Mouse (Mus musculus) left cerebral cortex, postnatal 25 days (tissue): ENCODE results near the gene 1700013F07Rik. TPM values are rescaled to one million over a fixed set of nuclear protein-coding genes. Genes with fewer than 3 reads are reported as not detected.
"Not testable (repeated sequence)": the region's sequence is repeated elsewhere in the genome, so short reads cannot be mapped to it uniquely, and the experiment has no call there.

ENCODE experiments used
- DNase-seq, 2 experiments: peaks; one replicate each; pipeline ENCODE4 v3.0.0; 2022; ENCODE audit warnings: low spot score in 2 of 2, mixed read lengths in 1 of 2
- intact Hi-C: fragments of 180-260 bp; cut with DNase I; formaldehyde crosslinking; loops from one replicate; pipeline ENCODE4 v1.15.1; 2025
- total RNA-seq, 2 experiments: library from RNA; stranded (reverse); gene quantifications; 2 replicates each; pipeline ENCODE4 v1.2.3; 2021

Gene 1700013F07Rik
- 1 to 10 TPM in 1 of 2 experiments, under 1 TPM in 1; 0.92 to 1.6 TPM for total RNA-seq

DNA sequence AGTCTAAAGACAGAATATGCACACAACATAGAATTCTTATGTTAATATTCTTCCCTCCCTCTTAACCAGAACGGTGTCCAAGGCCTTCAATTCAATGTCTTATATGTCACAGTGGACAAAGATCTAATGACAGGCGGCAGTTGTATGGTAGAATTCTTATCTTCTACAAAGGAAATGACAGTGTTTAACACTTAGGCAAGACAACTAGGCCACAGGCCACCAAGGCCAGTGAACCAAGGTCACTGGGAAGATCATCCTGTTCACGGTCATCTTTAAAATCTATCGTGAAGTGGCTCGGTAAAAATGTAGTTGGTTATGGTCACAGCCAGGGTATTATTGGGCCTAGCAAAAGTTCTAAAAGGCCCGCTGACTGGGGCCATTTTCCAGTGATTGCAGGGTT is at the start of gene 1700013F07Rik:
1700013F07Rik (plus strand) TSS at position 200 of the 400 bp plus-strand sequence.
- intact Hi-C loops: no loop called here
- no peak for DNase-seq

DNA sequence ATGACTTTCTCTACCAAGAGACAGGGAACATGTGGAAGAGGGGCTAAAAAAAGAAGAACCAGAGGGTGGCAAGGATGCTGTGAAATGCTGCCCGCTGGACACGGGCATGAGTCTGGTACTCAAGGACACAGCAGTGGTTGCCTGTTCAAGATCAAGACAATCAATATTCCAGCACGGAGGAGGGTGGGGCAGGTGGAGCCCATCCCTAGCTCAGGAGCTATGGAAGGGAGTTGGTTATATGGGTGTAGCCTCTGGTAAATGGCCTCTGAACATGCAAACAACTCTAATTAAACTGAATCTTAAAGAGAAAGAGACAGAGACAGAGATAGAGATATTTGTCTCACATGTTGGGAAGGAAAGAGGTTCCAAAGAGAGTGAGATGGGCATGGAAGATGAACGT is 49.2 kb upstream of the 1700013F07Rik start:
- intact Hi-C loops: no loop called here
- DNase-seq: no peak

DNA sequence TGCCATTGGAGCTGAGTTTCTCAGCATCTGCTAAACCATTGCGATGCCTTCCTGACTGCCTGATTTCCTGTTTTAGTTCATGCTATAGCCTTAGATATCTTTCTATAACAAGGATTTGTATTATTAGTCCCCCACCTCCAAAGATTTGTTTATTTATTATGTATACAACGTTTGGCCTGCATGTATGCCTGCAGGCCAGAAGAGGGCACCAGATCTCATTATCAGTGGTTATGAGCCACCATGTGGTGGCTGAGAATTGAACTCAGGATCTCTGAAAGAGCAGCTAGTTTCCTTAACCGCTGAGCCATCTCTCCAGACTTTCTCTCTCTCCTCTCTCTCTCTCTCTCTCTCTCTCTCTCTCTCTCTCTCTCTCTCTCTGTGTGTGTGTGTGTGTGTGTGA is 44.0 kb upstream of the 1700013F07Rik start:
- no peak for DNase-seq
- intact Hi-C loops: no loop called here

DNA sequence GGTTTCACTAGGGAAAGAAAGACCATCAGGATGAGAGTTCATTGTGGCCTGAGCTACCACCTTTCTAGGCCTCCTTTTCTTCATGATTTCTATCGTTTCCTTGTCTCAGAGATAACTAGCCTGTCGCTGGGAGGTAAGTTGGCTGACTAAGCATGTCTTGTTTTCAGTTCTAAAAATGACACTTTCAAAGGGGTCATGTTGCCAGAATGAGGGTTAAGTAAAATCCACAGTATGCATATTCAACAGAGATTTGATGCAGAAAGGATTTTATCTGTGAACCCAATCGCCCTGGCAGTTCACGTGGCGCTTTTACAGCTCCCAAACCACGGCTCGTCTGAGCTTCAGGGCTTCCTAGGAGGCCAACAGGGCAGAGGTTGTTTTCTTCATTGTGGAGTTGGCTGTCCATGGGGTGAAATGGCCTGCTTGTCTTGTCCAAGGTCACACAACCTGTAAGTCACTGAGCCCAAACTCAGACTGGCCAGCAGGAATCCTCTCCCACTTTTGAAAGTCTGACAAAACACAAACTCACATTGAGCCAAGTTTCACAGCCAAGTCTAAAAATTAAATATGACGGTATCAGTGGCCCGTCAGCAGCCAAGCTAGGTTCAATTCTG is 39.0 kb upstream of the 1700013F07Rik start:
- DNase-seq: no peak
- intact Hi-C loops: no loop called here

DNA sequence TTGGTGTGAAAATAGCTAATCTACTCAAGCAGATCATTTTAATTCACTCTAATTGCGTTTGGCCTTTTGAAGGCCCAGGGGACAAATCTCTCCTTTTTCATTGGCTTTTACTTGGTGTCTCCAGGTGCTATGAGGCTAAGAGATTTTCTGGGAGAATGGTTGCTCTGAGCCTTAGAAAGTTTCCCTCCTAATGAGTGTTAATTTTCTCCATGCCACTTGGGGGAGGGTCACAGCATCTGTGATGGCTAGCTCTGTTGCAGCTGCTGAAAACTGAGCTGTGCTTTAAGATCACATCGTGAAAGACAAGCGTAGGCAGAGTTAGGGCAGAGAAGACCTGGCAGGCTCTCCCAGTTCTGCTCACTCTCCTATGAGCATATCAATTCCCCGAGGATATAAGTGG is 38.5 kb upstream of the 1700013F07Rik start:
- intact Hi-C loops: no loop called here

DNA sequence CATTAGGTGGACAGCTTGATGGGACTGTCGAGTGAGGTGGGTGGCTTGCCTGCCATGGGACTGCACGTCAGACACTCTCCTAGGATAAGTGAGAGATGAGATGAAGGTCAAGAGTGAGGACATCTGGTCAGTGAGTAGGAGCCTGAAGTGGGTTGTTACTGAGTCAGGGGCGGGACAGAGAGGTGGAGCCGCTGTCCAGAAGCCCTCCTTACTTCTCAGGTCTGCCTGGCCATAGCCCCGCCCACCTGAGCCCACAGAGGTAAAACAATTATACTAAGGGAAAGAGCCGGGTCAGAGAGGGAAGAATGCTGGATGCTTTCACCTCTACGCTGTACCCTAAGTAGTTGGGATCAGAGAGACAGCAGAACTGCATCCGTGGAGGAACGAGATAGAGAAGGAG is 36.3 kb upstream of the 1700013F07Rik start:
- no peak for DNase-seq
- intact Hi-C loops: no loop called here

More for the DNA sequence above, 38.5 kb upstream of the 1700013F07Rik start:
- no peak for DNase-seq

DNA sequence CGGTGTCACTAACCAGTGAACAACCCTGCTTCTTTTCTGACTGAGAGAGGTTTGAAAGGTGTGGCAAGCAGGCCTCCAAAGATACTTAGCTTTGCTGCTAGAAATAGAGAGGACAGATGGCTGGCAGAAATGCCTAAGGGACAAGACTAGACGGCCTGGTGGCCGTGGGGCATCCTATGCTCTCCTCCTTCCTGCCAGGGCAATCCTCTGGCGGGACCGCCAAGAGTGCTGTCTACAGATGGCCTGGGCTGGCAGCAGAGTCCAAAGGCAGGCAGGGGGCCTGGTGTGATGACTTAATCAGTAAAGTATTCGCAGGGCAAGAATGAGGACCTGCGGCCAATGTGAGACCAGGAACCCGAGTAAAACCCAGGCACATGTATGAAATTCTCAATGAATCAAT is 34.1 kb upstream of the 1700013F07Rik start:
- no peak for DNase-seq
- intact Hi-C loops: no loop called here

DNA sequence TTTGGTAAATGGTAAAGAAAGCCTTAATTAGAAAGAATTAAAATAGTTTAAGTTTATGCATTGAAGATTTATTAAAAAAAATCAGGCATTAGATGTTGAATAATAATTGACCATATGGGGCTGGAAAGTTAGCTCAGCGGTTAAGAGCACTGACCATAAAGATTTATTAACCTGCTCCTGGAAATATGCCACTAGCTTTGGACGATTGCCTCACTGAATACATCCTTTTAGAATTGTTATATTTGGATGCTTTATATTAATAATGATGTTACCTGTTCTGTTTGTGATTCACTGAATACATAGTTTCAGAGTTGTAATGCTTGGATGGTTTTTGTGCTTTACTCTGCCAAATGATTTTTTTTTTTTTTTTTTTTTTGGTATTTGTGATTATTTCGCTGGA is 32.5 kb upstream of the 1700013F07Rik start:
- not testable (repeated sequence) for DNase-seq

DNA sequence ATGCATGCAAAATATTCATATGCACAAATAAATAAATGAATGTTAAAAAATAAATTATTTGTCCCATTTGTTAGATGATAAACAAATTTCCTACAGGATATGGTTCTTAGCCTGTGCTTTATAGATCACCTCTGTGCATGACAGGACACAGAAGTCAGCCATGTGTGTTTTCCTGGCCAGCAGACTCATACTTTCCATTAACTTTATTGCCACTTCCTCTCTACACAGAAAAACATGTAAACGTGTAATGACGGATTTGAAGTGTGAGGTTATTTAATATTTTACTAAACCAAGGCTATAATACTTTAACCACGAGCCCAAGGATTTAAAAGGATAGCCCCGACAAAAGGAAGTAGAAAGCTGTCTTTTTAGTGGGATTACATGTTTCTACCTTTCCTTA is 30.0 kb upstream of the 1700013F07Rik start:
- DNase-seq: no peak
- intact Hi-C loops: no loop called here

More for the DNA sequence above, 32.5 kb upstream of the 1700013F07Rik start:
- intact Hi-C loops: not testable (repeated sequence)

DNA sequence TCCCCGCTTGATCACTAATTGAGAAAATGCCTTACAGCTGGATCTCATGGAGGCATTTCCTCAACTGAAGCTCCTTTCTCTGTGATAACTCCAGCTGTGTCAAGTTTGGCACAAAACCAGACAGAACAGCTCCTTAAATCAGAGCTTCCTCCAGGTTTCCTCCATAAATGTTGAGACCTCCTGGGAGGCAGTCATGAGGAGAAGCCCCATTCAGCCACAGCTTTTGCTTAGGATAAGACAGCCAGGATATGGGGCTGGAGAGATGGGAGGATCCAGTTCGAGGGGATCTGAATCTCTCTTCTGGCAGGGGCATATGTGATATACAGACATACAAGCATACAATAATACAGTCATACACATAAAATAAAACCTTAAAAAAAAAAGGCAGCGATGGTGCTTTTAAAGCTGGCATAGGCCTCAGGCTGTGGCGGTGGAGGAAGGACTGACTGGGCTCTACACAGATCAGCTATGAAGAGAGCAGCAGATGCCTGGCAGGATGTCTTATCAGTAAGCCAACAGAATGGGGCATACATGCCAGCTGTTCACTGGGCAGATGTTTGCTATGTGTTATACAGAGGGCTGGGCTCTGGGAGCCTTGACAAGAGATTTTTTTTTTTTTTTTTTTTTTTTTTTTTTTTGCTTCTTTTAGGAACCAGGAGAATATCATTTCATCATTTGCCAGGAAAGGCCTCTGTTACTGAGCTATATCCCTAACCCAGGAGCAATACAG is 25.0 kb upstream of the 1700013F07Rik start:
- intact Hi-C loops: no loop called here
- no peak for DNase-seq

DNA sequence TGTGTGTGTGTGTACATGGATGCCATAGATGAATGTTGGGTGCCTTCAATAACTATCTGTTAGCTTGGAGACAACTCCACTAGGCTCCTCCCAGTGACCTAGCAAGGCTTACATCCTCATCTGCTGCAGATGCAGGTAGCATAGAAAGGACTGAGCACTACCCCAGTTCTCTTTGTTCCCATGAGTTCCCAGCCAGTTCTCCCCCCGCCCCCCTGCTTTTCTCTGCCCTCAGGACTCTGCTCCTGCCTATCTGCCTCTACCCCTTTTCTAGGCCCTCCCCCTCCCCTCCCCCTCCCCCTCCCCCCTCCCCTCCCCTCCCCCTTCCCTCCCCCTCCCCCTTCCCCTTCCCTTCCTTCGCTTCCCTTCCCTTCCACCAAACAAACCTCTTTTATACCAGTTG is 23.8 kb upstream of the 1700013F07Rik start:
- no peak for DNase-seq

DNA sequence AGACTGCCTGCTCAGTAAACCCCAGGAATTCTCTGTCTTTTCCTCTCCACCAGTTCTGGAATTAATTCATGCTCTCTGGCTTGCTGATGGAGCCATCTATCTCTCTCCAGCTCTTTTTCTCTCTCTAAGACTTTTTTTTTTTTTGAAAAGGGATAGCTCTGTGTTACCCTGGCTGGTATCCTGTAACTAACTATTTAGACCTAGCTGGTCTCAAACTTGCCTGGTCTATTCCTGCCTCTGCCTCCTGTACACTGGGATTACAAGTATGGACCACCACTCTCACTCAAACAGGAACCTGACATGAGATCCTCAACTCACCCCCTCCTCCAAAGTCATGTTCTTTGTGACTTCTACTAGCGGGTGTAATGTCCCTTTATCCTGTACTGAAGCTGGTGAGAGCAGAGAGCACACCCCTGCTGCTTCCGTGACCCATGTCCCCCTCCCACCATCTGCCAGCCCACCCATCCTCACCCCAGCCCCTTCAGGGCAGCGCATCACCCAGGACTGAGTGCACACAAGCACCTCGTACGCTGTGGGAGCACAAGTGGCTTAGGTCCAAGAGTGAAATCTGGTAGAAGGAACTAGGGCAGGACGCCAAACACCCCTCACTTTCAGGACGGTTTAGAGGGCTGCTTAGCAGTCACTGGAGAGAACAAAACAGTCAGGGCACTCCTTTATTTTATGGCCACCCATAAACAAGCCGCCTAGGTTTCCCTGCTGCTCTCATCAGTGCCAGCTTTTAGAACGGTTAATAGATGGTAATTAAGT is 23.1 kb upstream of the 1700013F07Rik start:
- intact Hi-C loops: no loop called here
- no peak for DNase-seq

More for the DNA sequence above, 23.8 kb upstream of the 1700013F07Rik start:
- intact Hi-C loops: no loop called here

DNA sequence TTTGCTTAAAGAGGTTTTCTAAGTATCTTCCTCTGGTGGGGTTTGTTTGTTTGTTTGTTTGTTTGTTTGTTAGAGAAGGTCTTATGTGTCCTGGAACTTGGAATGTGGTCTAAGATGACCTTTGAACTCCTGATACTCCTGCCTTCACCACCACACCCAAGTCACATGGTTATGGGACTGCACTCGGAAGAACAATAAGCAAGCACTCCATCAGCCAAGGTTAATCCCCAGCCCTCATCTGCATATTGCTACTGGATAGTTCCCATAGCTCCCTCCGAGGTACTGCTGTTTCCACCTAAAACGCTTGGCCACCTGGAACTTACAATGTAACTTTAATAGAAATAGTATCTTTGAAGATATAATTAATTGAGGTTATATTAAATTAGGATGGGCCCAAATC is 20.5 kb upstream of the 1700013F07Rik start:
- no peak for DNase-seq
- intact Hi-C loops: no loop called here

DNA sequence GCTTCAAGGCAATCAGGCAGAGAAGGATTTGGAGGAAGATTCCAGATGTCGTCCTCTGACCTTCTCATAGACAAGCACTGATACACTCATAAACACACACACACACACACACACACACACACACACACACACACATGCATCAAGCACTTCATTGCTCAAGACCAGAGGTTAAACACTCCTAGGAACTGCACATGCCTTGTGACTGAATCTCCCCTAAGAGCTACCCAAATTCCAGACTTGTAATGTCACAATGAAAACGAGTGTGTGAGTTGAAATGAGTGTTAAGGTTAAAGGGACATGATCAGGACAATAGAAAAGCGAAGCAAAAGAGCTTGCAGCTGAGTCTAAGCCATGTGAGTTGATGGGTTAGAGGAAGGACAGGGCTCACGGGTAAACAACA is 15.7 kb upstream of the 1700013F07Rik start:
- no peak for DNase-seq
- intact Hi-C loops: no loop called here

DNA sequence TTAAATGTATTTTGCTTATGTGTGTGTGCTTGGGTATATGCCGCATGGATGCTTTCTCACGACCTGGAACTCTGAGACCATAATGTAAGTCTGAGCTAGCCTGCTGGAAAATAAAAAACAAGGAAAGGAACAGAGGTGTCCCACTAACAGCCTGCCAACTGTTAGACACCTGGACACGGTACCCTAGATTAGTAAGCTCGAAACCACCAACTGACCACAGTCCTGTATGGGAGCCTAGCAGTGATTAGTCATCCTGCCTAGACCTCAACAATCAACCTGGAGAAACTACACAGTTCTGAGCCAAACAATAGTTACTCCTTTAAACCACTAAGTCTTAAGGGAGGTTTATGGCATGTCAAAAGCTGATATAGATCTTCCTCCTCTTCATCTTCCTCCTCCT is 10.5 kb upstream of the 1700013F07Rik start:
- intact Hi-C loops: no loop called here
- DNase-seq: no peak

DNA sequence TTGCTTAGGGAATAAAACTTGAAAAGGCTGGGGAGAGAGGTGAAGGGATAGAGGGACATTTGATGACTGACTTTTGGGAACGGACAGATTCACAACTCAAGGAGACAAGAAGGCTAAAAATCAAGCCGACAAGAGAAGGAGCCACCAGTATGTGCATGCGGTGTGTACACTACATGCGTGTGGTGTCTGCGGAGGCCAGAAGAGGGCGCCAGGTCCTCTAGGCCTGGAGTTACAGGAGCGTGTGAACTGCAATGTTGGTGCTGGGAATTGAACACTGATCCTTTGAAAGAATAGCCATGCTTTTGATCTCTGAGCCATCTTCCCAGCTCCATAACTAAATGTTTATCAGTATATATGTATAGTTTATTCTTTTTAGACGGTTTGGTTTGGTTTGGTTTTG is 5.5 kb upstream of the 1700013F07Rik start:
- intact Hi-C loops: no loop called here
- DNase-seq: no peak

DNA sequence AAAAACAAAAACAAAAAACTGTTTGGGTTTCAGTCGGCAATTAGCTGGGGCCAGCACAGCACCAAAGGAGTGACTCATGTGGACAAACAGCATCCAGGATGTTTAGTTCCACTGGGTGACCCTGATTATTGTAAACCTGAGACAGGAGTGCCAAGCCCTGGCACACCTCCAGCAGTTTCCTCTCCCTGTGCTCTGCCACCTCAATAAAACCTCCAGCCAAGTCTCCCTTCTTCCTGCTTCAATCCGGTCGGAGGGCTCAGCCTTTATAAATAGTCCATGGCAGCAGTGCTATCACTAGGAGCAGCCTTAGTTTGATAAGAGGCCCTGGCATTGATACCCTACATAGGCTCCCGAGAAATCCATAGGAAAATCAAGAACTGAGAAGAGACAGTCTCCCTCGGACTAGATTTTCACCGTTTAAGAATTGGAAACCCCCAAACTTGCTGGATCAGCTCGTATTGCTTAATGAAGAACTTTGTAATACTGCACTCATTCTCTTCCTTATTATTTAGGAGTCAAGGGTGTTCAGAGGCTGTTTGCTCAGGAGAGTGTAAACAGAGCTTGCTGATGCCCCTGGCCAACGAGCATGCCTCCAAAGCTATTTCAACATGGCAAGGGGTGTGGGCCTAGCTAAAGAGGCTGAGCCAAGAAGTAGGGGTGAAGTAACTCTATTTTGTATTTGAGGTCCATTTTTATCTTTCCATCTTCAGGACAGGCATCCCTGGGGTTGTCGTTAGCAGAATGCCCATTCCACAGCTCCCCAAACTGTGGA is 650 bp upstream of the 1700013F07Rik start:
- intact Hi-C loops: no loop called here
- DNase-seq: no peak

DNA sequence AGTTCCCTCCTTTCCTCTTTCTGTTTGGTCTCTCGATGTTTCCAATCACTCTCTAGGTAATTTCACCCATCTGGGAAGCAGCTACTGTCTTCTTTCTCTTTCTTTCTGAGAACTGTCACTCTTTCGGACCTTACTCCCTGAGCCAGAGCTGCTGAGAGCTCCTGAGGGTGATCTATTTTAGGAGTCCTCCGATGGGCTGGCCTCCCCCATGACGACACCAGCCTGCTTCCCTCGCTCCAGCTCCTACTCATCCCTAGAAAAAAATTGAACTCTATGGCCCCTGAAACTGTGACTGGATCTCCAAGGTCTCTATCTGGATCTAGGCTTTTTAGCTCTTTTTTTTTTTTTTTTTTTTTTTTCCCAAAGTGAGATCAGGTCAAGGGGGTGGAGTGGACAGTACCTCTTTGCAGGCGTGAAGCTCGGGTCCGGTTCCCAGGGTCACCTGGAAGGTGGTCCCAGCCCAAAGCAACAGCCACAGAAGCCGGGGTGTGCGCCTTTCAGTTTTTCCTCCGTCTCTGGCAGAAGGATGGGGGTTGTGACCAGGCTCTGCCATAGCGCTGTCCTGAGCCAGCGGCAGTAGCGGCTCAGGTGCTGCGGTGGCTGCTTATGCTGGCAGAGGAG is 2.1 kb downstream of the 1700013F07Rik start:
- peak; percentile 19 to 36 for DNase-seq
- intact Hi-C loops: loop anchor here (1.0 kb wide), 1 partner anchor 55 kb away; the partner anchor contains the start of gene Wdr47

DNA sequence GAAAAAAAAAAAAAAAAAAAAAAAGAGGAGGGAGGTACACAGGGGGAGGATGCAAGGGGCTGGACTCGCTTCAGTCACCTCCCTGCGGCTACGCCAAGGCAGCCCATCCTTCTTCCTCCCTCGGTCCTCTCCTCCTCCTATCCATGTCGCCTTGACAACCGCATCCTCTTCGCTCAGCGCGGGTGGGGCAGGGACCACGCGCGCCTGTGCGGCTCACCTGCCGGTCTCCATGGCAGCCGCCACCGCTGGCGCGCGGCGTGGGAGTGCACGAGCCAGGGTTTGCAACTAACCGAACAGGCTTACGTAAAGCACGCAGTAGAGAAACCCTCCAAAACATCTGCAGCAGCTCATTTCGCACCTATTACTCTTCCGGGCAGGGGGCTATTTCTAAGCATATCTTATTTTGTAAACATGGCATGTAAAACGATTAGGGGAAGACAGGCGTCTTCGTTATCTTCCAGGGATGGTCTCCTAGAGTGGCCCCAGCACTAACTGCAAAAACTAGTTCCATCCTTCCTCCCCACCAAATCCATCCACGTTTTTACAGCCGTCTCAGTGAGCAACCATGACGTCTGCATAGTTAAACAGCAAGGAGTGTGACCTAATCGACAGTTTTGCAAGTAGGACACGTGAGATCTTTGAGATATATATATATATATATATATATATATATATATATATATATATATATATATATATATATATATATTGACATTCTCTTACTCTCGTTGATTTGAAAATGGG is 2.7 kb downstream of the 1700013F07Rik start, which contains the start of gene 5330417C22Rik:
5330417C22Rik (minus strand) TSS at position 20 of the 744 bp plus-strand sequence.
- peak; percentile 92 to 98 for DNase-seq
- intact Hi-C loops: loop anchor here (1.0 kb wide), 2 partner anchors 18 to 55 kb away; partner anchors contain the start of gene Wdr47
